Mouse (Mus musculus) left cerebral cortex, postnatal 25 days (tissue): ENCODE data around the gene Gm49396. TPM values are rescaled to one million over a fixed set of nuclear protein-coding genes. Genes with fewer than 3 reads are reported as not detected.

Source experiments
- DNase-seq, 2 experiments: peaks; one replicate each; pipeline ENCODE4 v3.0.0; 2022; ENCODE audit warnings: low spot score in 2 of 2, mixed read lengths in 1 of 2
- intact Hi-C: fragments of 180-260 bp; cut with DNase I; formaldehyde crosslinking; loops from one replicate; pipeline ENCODE4 v1.15.1; 2025
- microRNA-seq, 2 experiments: library from miRNA; unstranded; fragments of <30 nt; microRNA quantifications; one replicate each; pipeline ENCODE4 v1.2.0; 2022
- total RNA-seq, 2 experiments: library from RNA; stranded (reverse); gene quantifications; 2 replicates each; pipeline ENCODE4 v1.2.3; 2021

Gm49396 gene
- total RNA-seq, 2 experiments from 2014 or later = 5.7 TPM

DNA sequence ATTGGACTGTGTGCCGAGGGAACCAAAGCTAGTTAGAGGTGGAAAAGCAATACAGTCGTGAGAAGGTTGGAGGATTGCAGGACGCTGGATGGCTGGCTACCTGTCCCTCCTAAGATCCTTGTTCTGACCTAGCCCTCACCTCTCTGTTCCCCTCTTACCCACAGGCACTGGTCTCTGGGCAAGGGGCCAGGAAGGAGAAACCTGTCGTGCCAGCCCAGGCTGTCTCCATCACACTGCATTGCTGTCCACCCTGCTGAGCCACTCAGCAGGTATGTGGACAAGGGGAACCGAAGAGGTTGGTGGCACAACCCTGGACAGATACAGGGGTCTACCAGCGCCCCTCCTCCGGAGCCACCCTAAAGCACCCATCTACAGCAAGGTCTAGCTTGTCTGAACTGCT is 37.5 kb downstream of the Gm49396 start:
- intact Hi-C loops = no loop called here
- no peak for DNase-seq

DNA sequence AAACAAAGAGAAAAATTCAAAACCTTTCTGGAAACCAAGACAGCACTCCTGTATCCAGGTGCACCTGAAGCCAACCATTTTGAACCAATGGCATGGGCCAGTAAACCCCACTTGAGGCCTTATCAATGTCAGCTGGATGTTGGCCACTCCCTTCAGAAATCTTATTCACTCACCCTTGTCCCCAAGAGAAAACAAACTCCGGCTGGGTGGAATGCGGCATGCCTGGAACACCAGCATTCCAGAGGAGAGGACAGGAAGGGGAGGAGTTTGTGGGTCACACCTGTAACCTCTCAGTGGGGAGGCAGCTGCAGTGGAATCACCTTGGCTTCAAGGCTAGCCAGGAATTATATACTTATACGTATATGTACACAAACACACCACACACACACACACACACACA is 39.4 kb downstream of the Gm49396 start:
- no peak for DNase-seq
- intact Hi-C loops = no loop called here

DNA sequence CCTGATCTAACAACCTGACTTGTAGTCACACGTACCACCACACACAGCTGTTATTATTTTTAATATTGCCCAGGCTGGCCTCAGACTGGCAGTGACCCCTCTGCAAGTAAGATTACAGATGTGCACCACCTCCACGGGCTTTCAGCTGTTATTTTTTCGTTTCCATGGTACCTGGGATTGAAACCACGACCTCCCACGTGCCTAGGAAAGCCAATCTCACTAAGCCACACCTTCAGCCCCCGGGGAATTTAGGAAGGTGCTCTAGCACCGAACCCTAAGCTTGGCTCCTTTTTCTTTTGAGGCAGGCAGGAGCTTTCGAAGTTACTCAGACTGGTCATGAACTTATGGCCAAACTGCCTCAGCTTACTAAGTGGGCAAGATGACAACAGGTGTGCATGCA is 41.3 kb downstream of the Gm49396 start:
- intact Hi-C loops = no loop called here
- DNase-seq = no peak

DNA sequence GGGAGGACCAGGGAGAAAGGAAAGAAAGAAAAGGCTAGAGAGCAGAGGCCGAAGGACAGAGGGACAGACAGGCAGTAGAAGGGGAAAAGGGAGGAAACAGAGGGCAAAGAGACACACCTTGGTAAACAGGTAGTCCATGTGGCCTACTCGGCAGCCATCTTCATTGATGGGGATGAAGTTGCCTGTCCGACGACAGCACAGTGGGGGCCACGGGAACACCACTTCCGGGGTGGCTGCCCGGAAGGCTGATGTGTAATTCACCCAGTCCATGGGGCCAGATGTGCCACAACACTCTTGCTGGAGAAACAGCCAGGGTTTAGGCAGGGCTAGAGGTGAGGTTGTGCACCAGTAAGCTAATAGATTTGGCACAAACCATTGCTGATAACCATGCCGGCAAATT is 41.8 kb downstream of the Gm49396 start:
- no peak for DNase-seq
- intact Hi-C loops = no loop called here

DNA sequence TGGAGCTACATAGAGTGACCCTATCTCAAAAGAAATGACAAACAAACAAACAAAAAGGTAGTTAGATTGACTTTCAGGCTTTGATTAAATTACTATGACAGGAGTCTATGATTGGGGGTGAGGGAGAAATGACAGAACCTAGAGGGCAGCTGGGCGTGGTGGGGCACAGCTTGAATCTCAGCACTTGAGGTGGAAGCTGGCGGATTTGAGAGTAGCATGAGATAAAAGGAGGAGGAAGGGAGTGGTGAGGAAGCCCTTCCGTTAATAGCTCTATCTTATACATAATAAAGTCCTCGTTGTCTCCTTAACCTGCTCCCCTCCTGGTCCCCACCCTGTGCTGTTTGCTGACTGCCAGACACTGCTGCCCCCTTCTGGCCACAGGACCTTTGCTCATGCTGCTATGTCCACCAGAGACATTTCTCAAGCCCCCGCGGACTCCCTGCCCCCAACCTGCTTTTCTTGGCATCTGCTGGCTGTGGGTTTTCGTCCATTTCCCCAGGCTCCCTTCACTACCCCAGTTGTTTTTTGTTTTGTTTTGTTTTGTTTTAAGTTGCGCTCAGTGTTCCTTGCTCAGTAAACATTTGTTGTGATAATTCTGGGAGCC is 44.7 kb downstream of the Gm49396 start:
- DNase-seq = no peak
- intact Hi-C loops = loop anchor here (2.0 kb wide), 1 partner anchor 19 kb away; the partner anchor contains the start of gene Cox6b1

DNA sequence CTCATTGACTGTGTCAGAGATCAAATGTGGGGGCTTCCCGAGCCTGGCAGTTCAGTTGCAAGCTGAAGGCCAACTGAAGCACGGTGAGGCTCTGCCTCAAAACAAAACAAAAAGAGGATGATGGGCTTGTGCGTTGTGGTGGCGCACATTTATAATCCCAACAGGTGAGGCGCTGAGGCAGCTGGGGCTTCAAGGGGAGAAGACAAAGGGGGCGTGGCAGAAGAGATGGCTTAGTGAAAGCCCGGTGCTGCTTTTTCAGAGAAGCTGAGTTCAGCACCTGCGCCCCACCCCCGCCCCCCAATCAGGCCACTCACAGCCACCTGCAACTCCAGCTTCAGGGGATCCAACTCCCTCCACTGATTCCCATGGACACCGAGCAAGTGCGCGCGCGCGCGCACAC is 45.3 kb downstream of the Gm49396 start:
- intact Hi-C loops = no loop called here

DNA sequence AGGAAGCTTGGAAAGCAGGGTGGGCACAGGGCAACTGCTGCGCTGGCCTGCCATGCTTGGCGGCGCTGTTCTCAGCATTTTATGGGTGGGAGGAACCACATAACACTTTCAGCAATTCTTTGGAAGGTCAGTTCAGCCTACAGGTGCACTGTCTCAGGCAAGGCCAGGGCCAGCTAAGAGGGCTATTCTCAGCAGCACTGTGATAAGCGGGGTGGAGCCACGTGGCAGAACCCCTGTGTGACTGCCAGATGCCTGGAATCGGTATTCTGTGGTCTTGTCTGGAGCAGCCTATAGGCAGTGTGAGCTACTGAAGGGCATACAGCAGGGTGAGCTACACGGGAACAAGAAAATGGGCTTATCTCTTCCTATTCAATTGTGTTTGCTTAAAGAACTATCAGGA is 46.9 kb downstream of the Gm49396 start:
- intact Hi-C loops = no loop called here
- no peak for DNase-seq

More for the DNA sequence above, 45.3 kb downstream of the Gm49396 start:
- no peak for DNase-seq

DNA sequence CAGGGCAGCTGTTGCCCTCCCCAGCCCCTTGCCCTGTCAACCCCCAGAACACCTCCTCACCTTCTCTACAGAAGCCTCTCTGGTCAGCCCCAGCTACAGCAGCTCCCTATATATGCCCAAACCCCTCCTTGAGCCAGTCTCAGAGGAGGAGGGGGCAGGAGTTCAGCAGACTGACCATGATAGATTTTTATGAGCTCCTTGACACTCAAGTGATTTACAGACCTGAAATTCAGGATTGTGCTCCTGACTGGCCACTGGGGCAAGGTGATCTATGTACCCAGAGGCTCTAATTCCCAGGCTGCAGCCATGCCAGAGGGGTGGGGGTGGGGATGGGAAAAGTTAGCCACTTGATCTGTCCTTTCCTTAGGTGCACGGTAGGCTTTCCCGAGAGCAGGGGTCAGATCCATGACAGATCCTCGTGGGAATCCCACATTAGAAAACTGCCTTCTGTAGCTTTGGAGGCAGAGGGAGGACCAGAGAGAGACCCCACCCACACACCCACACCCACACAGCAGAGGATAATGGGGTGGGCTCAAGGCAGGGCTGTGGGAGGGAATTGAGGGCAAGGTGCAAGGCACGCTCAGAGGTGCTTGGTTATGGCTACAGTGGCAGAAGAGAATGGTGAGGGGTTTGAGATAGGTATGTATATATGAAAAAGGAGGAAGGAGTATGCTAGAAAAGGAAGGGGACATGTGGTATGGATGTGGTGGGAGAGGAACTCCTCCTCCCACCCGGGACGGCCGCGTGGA is 49.7 kb downstream of the Gm49396 start, which contains the start of gene Upk1a:
Upk1a (minus strand) TSS at position 194 of the 749 bp plus-strand sequence.
- intact Hi-C loops = loop anchor here (1.0 kb wide), 1 partner anchor 24 kb away; no protein-coding TSS in a partner anchor

DNA sequence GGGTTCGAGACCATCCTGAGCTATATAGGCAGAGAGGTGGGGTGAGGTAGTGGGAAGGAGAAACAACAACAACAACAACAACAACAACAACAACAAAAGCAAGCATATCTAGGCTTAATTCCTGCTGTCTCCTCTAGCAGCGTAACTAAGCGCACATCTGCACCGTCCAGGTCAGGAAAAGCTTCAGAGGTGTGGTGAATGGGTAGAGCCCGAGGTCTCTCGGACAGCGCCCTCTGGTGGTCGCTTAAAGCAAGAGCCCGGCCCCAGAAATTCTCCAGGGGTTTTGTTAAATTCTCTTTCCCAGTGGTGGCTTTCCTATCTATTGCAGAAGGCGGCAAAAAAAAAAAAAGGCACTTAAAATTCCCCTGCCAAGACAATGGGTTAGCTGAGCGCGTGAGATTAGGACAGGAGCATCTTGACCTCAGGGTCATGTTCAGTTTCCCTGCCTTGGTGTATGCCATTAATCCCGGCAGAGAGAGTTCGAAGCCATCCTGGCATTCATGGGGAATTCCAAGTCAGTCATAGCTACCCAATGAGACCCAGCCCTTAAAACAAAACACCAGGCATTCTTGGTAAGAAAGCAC is 50.5 kb downstream of the Gm49396 start:
- intact Hi-C loops = loop anchor here (1.0 kb wide), 1 partner anchor 24 kb away; no protein-coding TSS in a partner anchor
- DNase-seq = peak; percentile 19 to 45

More for the DNA sequence above, 49.7 kb downstream of the Gm49396 start, which contains the start of gene Upk1a:
- no peak for DNase-seq

DNA sequence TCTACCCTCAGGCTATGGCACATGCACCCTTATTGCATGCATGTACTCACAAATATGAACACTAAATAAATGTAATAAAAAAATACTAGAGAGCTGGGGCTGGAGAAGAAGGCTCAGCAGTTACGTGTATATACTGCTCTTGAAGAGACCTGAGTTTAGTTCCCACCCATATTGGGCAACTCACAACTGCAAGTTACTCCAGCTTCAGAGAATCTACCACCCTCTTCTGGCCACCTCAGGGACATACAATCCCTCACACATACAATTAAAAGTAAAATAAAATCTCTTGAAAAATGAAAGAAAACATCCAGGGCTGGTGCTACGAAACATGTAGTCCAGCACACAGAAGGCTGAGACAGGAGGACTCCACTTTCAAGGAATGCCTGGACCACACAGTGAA is 51.3 kb downstream of the Gm49396 start:
- no peak for DNase-seq
- intact Hi-C loops = no loop called here

DNA sequence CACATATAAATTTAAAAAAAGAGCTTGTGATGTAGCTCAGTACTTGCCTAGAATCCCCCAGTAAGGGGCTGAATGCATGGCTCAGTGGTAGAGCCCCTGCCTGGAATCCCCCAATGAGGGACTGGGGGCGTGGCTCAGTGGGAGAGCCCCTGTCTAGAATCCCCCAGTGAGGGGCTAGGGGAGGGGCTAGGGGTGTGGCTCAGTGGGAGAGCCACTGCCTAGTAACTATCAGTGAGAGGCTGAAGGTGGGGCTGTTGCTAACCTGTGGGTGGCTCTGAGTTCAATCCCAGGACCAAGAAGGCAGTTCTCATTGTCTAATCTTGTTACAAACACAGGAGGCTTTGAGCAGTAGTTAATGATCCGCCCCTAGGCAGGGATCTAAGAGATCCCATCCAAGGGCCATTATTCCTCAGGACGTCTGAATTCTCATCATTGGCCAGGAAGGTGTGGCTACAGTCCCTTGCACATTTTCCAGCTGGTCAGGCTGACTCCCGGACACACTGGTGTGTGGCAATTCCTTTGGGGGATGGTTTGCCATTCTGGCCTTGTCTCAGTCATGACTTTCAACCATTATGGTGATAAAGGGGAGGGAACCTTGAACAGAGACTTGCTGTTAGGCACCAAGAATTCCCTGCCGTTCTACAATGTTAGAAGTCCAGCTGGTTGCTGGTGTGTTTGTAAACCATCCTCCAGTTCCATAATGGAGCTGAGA is 52.1 kb downstream of the Gm49396 start:
- intact Hi-C loops = no loop called here
- DNase-seq = no peak

Small RNAs within 50 kb of the gene (microRNA-seq; reads per million reads assigned to microRNA genes)
- gene Gm38670 (1.0 to 1.2 reads per million in 2 experiments), gene Mir3569 (0.99 to 2.4 reads per million in 2 experiments)

Other genes starting within 250 kb of the Gm49396 start
- gene Syne4, start 248.5 kb upstream of the Gm49396 start, total RNA-seq = 1 to 10 TPM; 8.4 to 8.7 TPM
- gene E130208F15Rik, start 241.6 kb upstream of the Gm49396 start, total RNA-seq = under 1 TPM; 0.32 to 0.55 TPM
- gene Sdhaf1, start 239.4 kb upstream of the Gm49396 start, total RNA-seq = 1 to 10 TPM; 7.2 to 7.8 TPM
- 10 to 100 TPM; 34.0 to 35.2 TPM for gene Lrfn3, start 200.6 kb upstream of the Gm49396 start, total RNA-seq
- gene Tyrobp, start 149.6 kb upstream of the Gm49396 start, total RNA-seq = 10 to 100 TPM; 28.7 to 29.8 TPM
- 1 to 10 TPM in 1 of 2 experiments, not detected in 1; 1.2 TPM for gene Hcst, start 143.5 kb upstream of the Gm49396 start, total RNA-seq
- 1 to 10 TPM; 2.6 to 2.7 TPM for gene Nfkbid, start 141.6 kb upstream of the Gm49396 start, total RNA-seq
- gene Aplp1, start 117.8 kb upstream of the Gm49396 start, total RNA-seq = 1,000 to 10,000 TPM; 1,270 to 1,289 TPM
- gene Kirrel2, start 105.7 kb upstream of the Gm49396 start, total RNA-seq = 10 to 100 TPM; 11.4 to 11.7 TPM
- gene Nphs1, start 105.0 kb upstream of the Gm49396 start, total RNA-seq = 1 to 10 TPM in 1 of 2 experiments, under 1 TPM in 1; 0.78 to 1.5 TPM
- gene Prodh2, start 69.7 kb upstream of the Gm49396 start, total RNA-seq = not detected
- gene Arhgap33, start 28.3 kb upstream of the Gm49396 start, total RNA-seq = 100 to 1,000 TPM; 190 to 213 TPM
- gene Hspb6, start 11.2 kb upstream of the Gm49396 start, total RNA-seq = 1 to 10 TPM; 5.1 to 6.4 TPM
- gene Proser3, start 11.0 kb upstream of the Gm49396 start, total RNA-seq = 1 to 10 TPM; 5.2 to 5.5 TPM
- 10 to 100 TPM; 45.5 to 47.8 TPM for gene Lin37, start 3.5 kb upstream of the Gm49396 start, total RNA-seq
- gene U2af1l4, start within 50 bp of the Gm49396 start, total RNA-seq = 10 to 100 TPM; 57.2 to 69.2 TPM
- 10 to 100 TPM; 82.7 to 90.1 TPM for gene Psenen, start 283 bp downstream of the Gm49396 start, total RNA-seq
- 1 to 10 TPM; 2.8 to 3.5 TPM for gene Igflr1, start 2.1 kb downstream of the Gm49396 start, total RNA-seq
- 10 to 100 TPM; 46.4 to 50.4 TPM for gene Kmt2b, start 25.4 kb downstream of the Gm49396 start, total RNA-seq
- gene Zbtb32, start 35.6 kb downstream of the Gm49396 start, total RNA-seq = not detected
- gene Upk1a, start 49.5 kb downstream of the Gm49396 start, total RNA-seq = under 1 TPM; 0.23 to 0.50 TPM
- 100 to 1,000 TPM; 721 to 744 TPM for gene Cox6b1, start 62.8 kb downstream of the Gm49396 start, total RNA-seq
- gene Etv2, start 72.5 kb downstream of the Gm49396 start, total RNA-seq = not detected
- 10 to 100 TPM; 66.8 to 70.8 TPM for gene Rbm42, start 87.0 kb downstream of the Gm49396 start, total RNA-seq
- gene Haus5, start 101.7 kb downstream of the Gm49396 start, total RNA-seq = 1 to 10 TPM; 3.5 to 6.4 TPM
- not detected for gene Pmis2, start 108.3 kb downstream of the Gm49396 start, total RNA-seq
- not detected for gene 2200002J24Rik, start 135.6 kb downstream of the Gm49396 start, total RNA-seq
- 1 to 10 TPM in 1 of 2 experiments, under 1 TPM in 1; 0.60 to 1.2 TPM for gene Atp4a, start 148.9 kb downstream of the Gm49396 start, total RNA-seq
- 100 to 1,000 TPM; 119 to 130 TPM for gene Tmem147, start 166.2 kb downstream of the Gm49396 start, total RNA-seq
- gene Gapdhs, start 180.3 kb downstream of the Gm49396 start, total RNA-seq = not detected
- gene Sbsn, start 188.1 kb downstream of the Gm49396 start, total RNA-seq = 1 to 10 TPM; 5.7 to 7.0 TPM
- gene Dmkn, start 200.4 kb downstream of the Gm49396 start, total RNA-seq = 1 to 10 TPM; 4.0 to 5.0 TPM
- not detected for gene Krtdap, start 224.6 kb downstream of the Gm49396 start, total RNA-seq